8 mouse cellular contexts compared by ENCODE assay signal in genomic region chr7:43894836-43895235, GRCm38 (mm10). TPM values are rescaled to one million over a fixed set of nuclear protein-coding genes. Genes with fewer than 3 reads are reported as not detected.
DNase-seq lines count a peak whose midpoint lies in the region; ATAC-seq and TF ChIP-seq lines count a peak whose summit lies in the region.

No protein-coding gene starts in this region.

- peak; percentile 96 for ATAC-seq in hindbrain, postnatal 0 days

- no peaks in the 10 kb centered on the region for H3K27me3 ChIP-seq in hindbrain, postnatal 0 days (ENCODE audit: insufficient read depth, low read length)

- H3K36me3 ChIP-seq in hindbrain, postnatal 0 days (ENCODE audit: insufficient read depth, low read length), result no peaks in the 10 kb centered on the region

- H3K9ac ChIP-seq in hindbrain, postnatal 0 days (replicated peaks; ENCODE audit: low read length), result no peak overlapping the region

- no peak overlapping the region for H3K4me3 ChIP-seq in gastrocnemius, adult 2 months
- no peak overlapping the region for H3K4me3 ChIP-seq in hindbrain, postnatal 0 days (ENCODE audit: low read length)

- H3K27ac ChIP-seq in gastrocnemius, adult 2 months, result no peak overlapping the region
- no peak overlapping the region for H3K27ac ChIP-seq in hindbrain, postnatal 0 days

- intact Hi-C loops in gastrocnemius, adult 2 months (cut with DNase I), result loop anchor here (5.0 kb wide), 1 partner anchor 213 kb away; no protein-coding TSS in a partner anchor

- DNase-seq in WW6 (ENCODE audit: low read depth, low spot score), result peak; percentile 65
- DNase-seq in cerebellum, postnatal 4 days (ENCODE audit: low spot score in 2 of 2), result peak; percentile 82 to 87
- DNase-seq in gastrocnemius, adult 2 months, result peak; percentile 80
- DNase-seq in hindbrain, postnatal 0 days (ENCODE audit: low spot score), result peak; percentile 95
- DNase-seq in left cerebral cortex, adult 11 months (ENCODE audit: low spot score), result peak; percentile 79
- peak; percentile 57 to 84 for DNase-seq in lung, postnatal 4 days
- DNase-seq in right cerebral cortex, adult 18-20 months, result peak; percentile 82
- DNase-seq in urinary bladder, adult 18-20 months (ENCODE audit: low spot score in 2 of 2), result peak; percentile 67 to 83

- WGBS in hindbrain, postnatal 0 days, result 0% methylated on average over 1 of the region's 1 CpGs

- H3K4me2 ChIP-seq in hindbrain, postnatal 0 days (ENCODE audit: low read depth, low read length), result no peak overlapping the region

- H3K9me3 ChIP-seq in hindbrain, postnatal 0 days (ENCODE audit: low read length), result no peaks in the 10 kb centered on the region

- H3K4me1 ChIP-seq in hindbrain, postnatal 0 days (ENCODE audit: insufficient read depth, low read length), result no peaks in the 10 kb centered on the region

- TF ChIP-seq CTCF in gastrocnemius, adult 2 months (IDR thresholded peaks at IDR 0.05), result peak; percentile 94
- peak; percentile 95 for TF ChIP-seq CTCF in hindbrain, postnatal 0 days (IDR thresholded peaks at IDR 0.05; ENCODE audit: low read depth)

RNA-seq across cellular contexts. Expression of gene Klk4, which starts 13.9 kb away (rescaled TPM):
- not detected for total RNA-seq in gastrocnemius, adult 2 months (2021)
- 1.7 TPM in 2 replicates for total RNA-seq in hindbrain, postnatal 0 days (2014; rRNA removed)
- polyA plus RNA-seq in hindbrain, postnatal 0 days (2015; fragmentation: Nextera tagmentation; extraction: Ambion mirVana), result 2.7 and 3.1 TPM in 2 replicates

RNA-seq across cellular contexts. Expression of gene Klk15, which starts 38.7 kb away (rescaled TPM):
- not detected for total RNA-seq in gastrocnemius, adult 2 months (2021)
- not detected in 2 replicates for total RNA-seq in hindbrain, postnatal 0 days (2014; rRNA removed)
- polyA plus RNA-seq in hindbrain, postnatal 0 days (2015; fragmentation: Nextera tagmentation; extraction: Ambion mirVana), result not detected in 2 replicates

RNA-seq across cellular contexts. Expression of gene Klk5, which starts 53.1 kb away (rescaled TPM):
- total RNA-seq in gastrocnemius, adult 2 months (2021), result not detected
- total RNA-seq in hindbrain, postnatal 0 days (2014; rRNA removed), result not detected in 2 replicates
- polyA plus RNA-seq in hindbrain, postnatal 0 days (2015; fragmentation: Nextera tagmentation; extraction: Ambion mirVana), result not detected in 2 replicates

RNA-seq across cellular contexts. Expression of gene Klk1b8, which starts 55.6 kb away (rescaled TPM):
- not detected for total RNA-seq in gastrocnemius, adult 2 months (2021)
- total RNA-seq in hindbrain, postnatal 0 days (2014; rRNA removed), result not detected in 2 replicates
- polyA plus RNA-seq in hindbrain, postnatal 0 days (2015; fragmentation: Nextera tagmentation; extraction: Ambion mirVana), result 0.18 TPM in 1 of 2 replicates, not detected in the other
